Mouse (Mus musculus): ENCODE data around the gene Abcf3. TPM values are rescaled to one million over a fixed set of nuclear protein-coding genes. Genes with fewer than 3 reads are reported as not detected.

Abcf3 gene
- polyA plus RNA-seq, 1 experiment from 2014 or later = 63.1 TPM

GRCm38 (mm10) chr16:20555000-20555399, 6.6 kb downstream of the Abcf3 start:
- no peak for ATAC-seq (ENCODE audit: insufficient read depth, low FRiP score)
- Histone ChIP-seq H3K4me1 (ENCODE audit: control insufficient read depth, insufficient read depth, low read length) (no peaks in the 10 kb centered on the region), H3K36me3 (ENCODE audit: control insufficient read depth, insufficient read depth, low read length) (peaks cover 36% of the 10 kb centered on the region), H3K4me2 (ENCODE audit: low read depth, low read length) (no peak overlapping the region), H3K4me3 (replicated peaks; ENCODE audit: low read length) (no peak overlapping the region), H3K9ac (ENCODE audit: low read length) (no peak overlapping the region), H3K27me3 (ENCODE audit: control insufficient read depth, insufficient read depth, low read length) (no peaks in the 10 kb centered on the region), H3K9me3 (replicated peaks; ENCODE audit: control insufficient read depth, low read length) (no peaks in the 10 kb centered on the region), H3K27ac (ENCODE audit: low read length) (no peak overlapping the region)
- WGBS = 83% methylated on average over 6 of the region's 6 CpGs

- no peaks in the 10 kb centered on the region for H3K27me3 ChIP-seq (ENCODE audit: control insufficient read depth, insufficient read depth, low read length)
- peaks cover 37% of the 10 kb centered on the region for H3K36me3 ChIP-seq (ENCODE audit: control insufficient read depth, insufficient read depth, low read length)
- H3K9ac ChIP-seq (ENCODE audit: low read length) = no peak overlapping the region
- H3K4me3 ChIP-seq (replicated peaks; ENCODE audit: low read length) = no peak overlapping the region
- no peaks in the 10 kb centered on the region for H3K9me3 ChIP-seq (replicated peaks; ENCODE audit: control insufficient read depth, low read length)
- ATAC-seq (ENCODE audit: insufficient read depth, low FRiP score) = no peak
- no peak overlapping the region for H3K4me2 ChIP-seq (ENCODE audit: low read depth, low read length)
- 73% methylated on average over 7 of the region's 7 CpGs for WGBS
- H3K4me1 ChIP-seq (ENCODE audit: control insufficient read depth, insufficient read depth, low read length) = no peaks in the 10 kb centered on the region
- no peak overlapping the region for H3K27ac ChIP-seq (ENCODE audit: low read length)
Measured at GRCm38 (mm10) chr16:20557381-20557780, 9.0 kb downstream of the Abcf3 start.

- 39% methylated on average over 1 of the region's 1 CpGs for WGBS
- no peak overlapping the region for H3K9ac ChIP-seq (ENCODE audit: low read length)
- H3K36me3 ChIP-seq (ENCODE audit: control insufficient read depth, insufficient read depth, low read length) = peaks cover 17% of the 10 kb centered on the region; the same call in 1 of the 2 replicates
- no peak overlapping the region for H3K4me3 ChIP-seq (replicated peaks; ENCODE audit: low read length)
- no peak overlapping the region for H3K27ac ChIP-seq (ENCODE audit: low read length)
- ATAC-seq (ENCODE audit: insufficient read depth, low FRiP score) = no peak
- no peaks in the 10 kb centered on the region for H3K27me3 ChIP-seq (ENCODE audit: control insufficient read depth, insufficient read depth, low read length)
- no peak overlapping the region for H3K4me2 ChIP-seq (ENCODE audit: low read depth, low read length)
- no peaks in the 10 kb centered on the region for H3K9me3 ChIP-seq (replicated peaks; ENCODE audit: control insufficient read depth, low read length)
- no peaks in the 10 kb centered on the region for H3K4me1 ChIP-seq (ENCODE audit: control insufficient read depth, insufficient read depth, low read length)
Measured at GRCm38 (mm10) chr16:20565075-20565474, 16.7 kb downstream of the Abcf3 start.

- no peaks in the 10 kb centered on the region for H3K36me3 ChIP-seq (ENCODE audit: control insufficient read depth, insufficient read depth, low read length)
- no peak within 1 kb of the TSS for H3K27ac ChIP-seq (ENCODE audit: low read length)
- H3K9ac ChIP-seq (ENCODE audit: low read length) = peak within 1 kb of the TSS; percentile 66
- H3K4me3 ChIP-seq (replicated peaks; ENCODE audit: low read length) = peak within 1 kb of the TSS; percentile 56
- H3K27me3 ChIP-seq (ENCODE audit: control insufficient read depth, insufficient read depth, low read length) = peaks cover 43% of the 10 kb centered on the region
- H3K4me2 ChIP-seq (ENCODE audit: low read depth, low read length) = peak within 1 kb of the TSS; percentile 90
- under 1% methylated on average over 24 of the region's 24 CpGs for WGBS
- peaks cover 10% of the 10 kb centered on the region for H3K4me1 ChIP-seq (ENCODE audit: control insufficient read depth, insufficient read depth, low read length)
- ATAC-seq (ENCODE audit: insufficient read depth, low FRiP score) = peak; percentile 64; the same call in 1 of the 2 replicates
- no peaks in the 10 kb centered on the region for H3K9me3 ChIP-seq (replicated peaks; ENCODE audit: control insufficient read depth, low read length)
Measured at GRCm38 (mm10) chr16:20589366-20589938, 41.1 kb downstream of the Abcf3 start, which contains the start of gene Vwa5b2. Vwa5b2 (plus strand) TSS chr16:20589471.

GRCm38 (mm10) chr16:20589939-20590679, 41.7 kb downstream of the Abcf3 start:
- Histone ChIP-seq H3K4me2 (ENCODE audit: low read depth, low read length) (peak overlapping the region; percentile 90), H3K36me3 (ENCODE audit: control insufficient read depth, insufficient read depth, low read length) (no peaks in the 10 kb centered on the region), H3K4me3 (replicated peaks; ENCODE audit: low read length) (peak overlapping the region; percentile 56), H3K9me3 (replicated peaks; ENCODE audit: control insufficient read depth, low read length) (no peaks in the 10 kb centered on the region), H3K9ac (ENCODE audit: low read length) (peak overlapping the region; percentile 66), H3K4me1 (ENCODE audit: control insufficient read depth, insufficient read depth, low read length) (peaks cover 10% of the 10 kb centered on the region), H3K27me3 (ENCODE audit: control insufficient read depth, insufficient read depth, low read length) (peaks cover 43% of the 10 kb centered on the region), H3K27ac (ENCODE audit: low read length) (no peak overlapping the region)
- peak; percentile 68; the same call in 1 of the 2 replicates for ATAC-seq (ENCODE audit: insufficient read depth, low FRiP score)
- under 1% methylated on average over 39 of the region's 39 CpGs for whole genome bisulfite sequencing

GRCm38 (mm10) chr16:20590680-20591038, 42.3 kb downstream of the Abcf3 start:
- peaks cover 10% of the 10 kb centered on the region for H3K4me1 ChIP-seq (ENCODE audit: control insufficient read depth, insufficient read depth, low read length)
- H3K27me3 ChIP-seq (ENCODE audit: control insufficient read depth, insufficient read depth, low read length) = peaks cover 43% of the 10 kb centered on the region
- H3K36me3 ChIP-seq (ENCODE audit: control insufficient read depth, insufficient read depth, low read length) = no peaks in the 10 kb centered on the region
- peak overlapping the region; percentile 90 for H3K4me2 ChIP-seq (ENCODE audit: low read depth, low read length)
- H3K9ac ChIP-seq (ENCODE audit: low read length) = 0 out of 2 replicates have a peak overlapping the region, but pooled peaks have one; percentile 66
- 3% methylated on average over 17 of the region's 17 CpGs for WGBS
- no peak for ATAC-seq (ENCODE audit: insufficient read depth, low FRiP score)
- H3K27ac ChIP-seq (ENCODE audit: low read length) = no peak overlapping the region
- no peaks in the 10 kb centered on the region for H3K9me3 ChIP-seq (replicated peaks; ENCODE audit: control insufficient read depth, low read length)
- H3K4me3 ChIP-seq (replicated peaks; ENCODE audit: low read length) = peak overlapping the region; percentile 56

GRCm38 (mm10) chr16:20591076-20591705, 42.8 kb downstream of the Abcf3 start:
- Histone ChIP-seq H3K27ac (ENCODE audit: low read length) (no peak overlapping the region), H3K4me2 (ENCODE audit: low read depth, low read length) (no peak overlapping the region), H3K4me1 (ENCODE audit: control insufficient read depth, insufficient read depth, low read length) (peaks cover 10% of the 10 kb centered on the region), H3K9me3 (replicated peaks; ENCODE audit: control insufficient read depth, low read length) (no peaks in the 10 kb centered on the region), H3K36me3 (ENCODE audit: control insufficient read depth, insufficient read depth, low read length) (no peaks in the 10 kb centered on the region), H3K4me3 (replicated peaks; ENCODE audit: low read length) (peak overlapping the region; percentile 19; the same call in 1 of the 2 replicates), H3K9ac (ENCODE audit: low read length) (no peak overlapping the region), H3K27me3 (ENCODE audit: control insufficient read depth, insufficient read depth, low read length) (peaks cover 43% of the 10 kb centered on the region)
- no peak for ATAC-seq (ENCODE audit: insufficient read depth, low FRiP score)
- 4% methylated on average over 48 of the region's 48 CpGs for WGBS

- H3K4me1 ChIP-seq (ENCODE audit: control insufficient read depth, insufficient read depth, low read length) = peaks cover 3% of the 10 kb centered on the region
- no peak overlapping the region for H3K4me3 ChIP-seq (replicated peaks; ENCODE audit: low read length)
- WGBS = 75% methylated on average over 7 of the region's 7 CpGs
- H3K9me3 ChIP-seq (replicated peaks; ENCODE audit: control insufficient read depth, low read length) = no peaks in the 10 kb centered on the region
- no peak overlapping the region for H3K9ac ChIP-seq (ENCODE audit: low read length)
- H3K27me3 ChIP-seq (ENCODE audit: control insufficient read depth, insufficient read depth, low read length) = peaks cover 27% of the 10 kb centered on the region
- no peak overlapping the region for H3K27ac ChIP-seq (ENCODE audit: low read length)
- H3K36me3 ChIP-seq (ENCODE audit: control insufficient read depth, insufficient read depth, low read length) = no peaks in the 10 kb centered on the region
- no peak for ATAC-seq (ENCODE audit: insufficient read depth, low FRiP score)
- no peak overlapping the region for H3K4me2 ChIP-seq (ENCODE audit: low read depth, low read length)
Measured at GRCm38 (mm10) chr16:20595060-20595673, 46.8 kb downstream of the Abcf3 start.

- Histone ChIP-seq H3K36me3 (ENCODE audit: control insufficient read depth, insufficient read depth, low read length) (no peaks in the 10 kb centered on the region), H3K27ac (ENCODE audit: low read length) (no peak overlapping the region), H3K9me3 (replicated peaks; ENCODE audit: control insufficient read depth, low read length) (no peaks in the 10 kb centered on the region), H3K27me3 (ENCODE audit: control insufficient read depth, insufficient read depth, low read length) (peaks cover 21% of the 10 kb centered on the region), H3K4me1 (ENCODE audit: control insufficient read depth, insufficient read depth, low read length) (peaks cover 3% of the 10 kb centered on the region), H3K9ac (ENCODE audit: low read length) (no peak overlapping the region), H3K4me2 (ENCODE audit: low read depth, low read length) (no peak overlapping the region), H3K4me3 (replicated peaks; ENCODE audit: low read length) (no peak overlapping the region)
- WGBS = 79% methylated on average over 4 of the region's 4 CpGs
- no peak for ATAC-seq (ENCODE audit: insufficient read depth, low FRiP score)
Measured at GRCm38 (mm10) chr16:20595737-20596136, 47.4 kb downstream of the Abcf3 start.
